Mouse (Mus musculus): Measurements from ENCODE around the gene Clip3. TPM values are rescaled to one million over a fixed set of nuclear protein-coding genes. Genes with fewer than 3 reads are reported as not detected.

The Clip3 gene
- 0.19 TPM for polyA plus RNA-seq (2014; fragmentation: Illumina TruSeq; extraction: RNeasy Lipid Tissue Mini Kit (QIAGEN cat#74804); ENCODE audit: low read depth, low replicate concordance)

GRCm38 (mm10) chr7:30291215-30292131 lies at the start of gene Clip3:
TSS of gene Clip3 (plus strand) at chr7:30291728.

GRCm38 (mm10) chr7:30279951-30280669 lies 11.4 kb upstream of the Clip3 start, which contains the start of the genes Thap8 and Wdr62:
TSS of gene Thap8 (plus strand) at chr7:30280094.
TSS of gene Wdr62 (minus strand) at chr7:30280419.

GRCm38 (mm10) chr7:30308076-30309005 lies 16.8 kb downstream of the Clip3 start, which contains the start of gene Alkbh6:
TSS of gene Alkbh6 (plus strand) at chr7:30308717.

GRCm38 (mm10) chr7:30314721-30315155 lies 23.2 kb downstream of the Clip3 start, which contains the start of gene Syne4:
TSS of gene Syne4 (plus strand) at chr7:30314807.

GRCm38 (mm10) chr7:30321539-30322284 lies 30.2 kb downstream of the Clip3 start, which contains the start of gene E130208F15Rik:
TSS of gene E130208F15Rik (plus strand) at chr7:30321740.

DNA sequence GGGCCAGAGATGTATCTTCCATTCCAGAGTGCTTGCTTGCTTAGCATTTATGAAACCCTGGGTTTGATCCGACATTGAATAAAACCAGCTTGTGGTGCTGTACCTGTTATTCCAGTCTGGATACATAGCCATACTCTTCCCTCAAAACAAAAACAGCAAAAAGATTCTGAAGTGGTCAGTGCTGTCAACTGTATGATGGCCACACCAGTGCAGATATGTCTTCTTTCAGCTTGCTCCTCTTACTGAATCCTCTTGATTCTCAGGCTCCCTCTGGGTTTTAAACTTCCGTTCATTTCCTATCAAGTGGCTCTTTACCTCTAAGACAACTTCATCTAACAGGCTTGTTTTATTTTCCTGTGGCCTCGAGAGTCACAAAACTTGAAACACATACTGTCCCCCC lies 32.3 kb downstream of the Clip3 start, which contains the start of gene Sdhaf1:
Sdhaf1 (minus strand) TSS at position 101 of the 400 bp plus-strand sequence.

Other genes starting within 250 kb of the Clip3 start
- gene Zfp14, start 240.3 kb upstream of the Clip3 start, polyA plus RNA-seq (2014; fragmentation: Illumina TruSeq; extraction: RNeasy Lipid Tissue Mini Kit (QIAGEN cat#74804); ENCODE audit: low read depth, low replicate concordance) = 1.3 TPM
- not detected for gene Zfp82, start 218.8 kb upstream of the Clip3 start, polyA plus RNA-seq (2014; fragmentation: Illumina TruSeq; extraction: RNeasy Lipid Tissue Mini Kit (QIAGEN cat#74804); ENCODE audit: low read depth, low replicate concordance)
- gene Gm26920, start 201.3 kb upstream of the Clip3 start, polyA plus RNA-seq (2014; fragmentation: Illumina TruSeq; extraction: RNeasy Lipid Tissue Mini Kit (QIAGEN cat#74804); ENCODE audit: low read depth, low replicate concordance) = not detected
- 0.61 TPM for gene Zfp566, start 201.2 kb upstream of the Clip3 start, polyA plus RNA-seq (2014; fragmentation: Illumina TruSeq; extraction: RNeasy Lipid Tissue Mini Kit (QIAGEN cat#74804); ENCODE audit: low read depth, low replicate concordance)
- 42.8 TPM for gene Zfp260, start 197.0 kb upstream of the Clip3 start, polyA plus RNA-seq (2014; fragmentation: Illumina TruSeq; extraction: RNeasy Lipid Tissue Mini Kit (QIAGEN cat#74804); ENCODE audit: low read depth, low replicate concordance)
- gene Zfp382, start 169.8 kb upstream of the Clip3 start, polyA plus RNA-seq (2014; fragmentation: Illumina TruSeq; extraction: RNeasy Lipid Tissue Mini Kit (QIAGEN cat#74804); ENCODE audit: low read depth, low replicate concordance) = not detected
- gene Zfp146, start 122.0 kb upstream of the Clip3 start, polyA plus RNA-seq (2014; fragmentation: Illumina TruSeq; extraction: RNeasy Lipid Tissue Mini Kit (QIAGEN cat#74804); ENCODE audit: low read depth, low replicate concordance) = 14.9 TPM
- not detected for gene Cox7a1, start 107.6 kb upstream of the Clip3 start, polyA plus RNA-seq (2014; fragmentation: Illumina TruSeq; extraction: RNeasy Lipid Tissue Mini Kit (QIAGEN cat#74804); ENCODE audit: low read depth, low replicate concordance)
- gene Capns1, start 92.9 kb upstream of the Clip3 start, polyA plus RNA-seq (2014; fragmentation: Illumina TruSeq; extraction: RNeasy Lipid Tissue Mini Kit (QIAGEN cat#74804); ENCODE audit: low read depth, low replicate concordance) = 38.4 TPM
- gene Polr2i, start 59.8 kb upstream of the Clip3 start, polyA plus RNA-seq (2014; fragmentation: Illumina TruSeq; extraction: RNeasy Lipid Tissue Mini Kit (QIAGEN cat#74804); ENCODE audit: low read depth, low replicate concordance) = 3.8 TPM
- gene Tbcb, start 59.5 kb upstream of the Clip3 start, polyA plus RNA-seq (2014; fragmentation: Illumina TruSeq; extraction: RNeasy Lipid Tissue Mini Kit (QIAGEN cat#74804); ENCODE audit: low read depth, low replicate concordance) = 5.2 TPM
- not detected for gene Ovol3, start 56.0 kb upstream of the Clip3 start, polyA plus RNA-seq (2014; fragmentation: Illumina TruSeq; extraction: RNeasy Lipid Tissue Mini Kit (QIAGEN cat#74804); ENCODE audit: low read depth, low replicate concordance)
- gene Thap8, start 11.6 kb upstream of the Clip3 start, polyA plus RNA-seq (2014; fragmentation: Illumina TruSeq; extraction: RNeasy Lipid Tissue Mini Kit (QIAGEN cat#74804); ENCODE audit: low read depth, low replicate concordance) = not detected
- 0.42 TPM for gene Wdr62, start 11.3 kb upstream of the Clip3 start, polyA plus RNA-seq (2014; fragmentation: Illumina TruSeq; extraction: RNeasy Lipid Tissue Mini Kit (QIAGEN cat#74804); ENCODE audit: low read depth, low replicate concordance)
- 1.9 TPM for gene Alkbh6, start 17.0 kb downstream of the Clip3 start, polyA plus RNA-seq (2014; fragmentation: Illumina TruSeq; extraction: RNeasy Lipid Tissue Mini Kit (QIAGEN cat#74804); ENCODE audit: low read depth, low replicate concordance)
- gene Syne4, start 23.1 kb downstream of the Clip3 start, polyA plus RNA-seq (2014; fragmentation: Illumina TruSeq; extraction: RNeasy Lipid Tissue Mini Kit (QIAGEN cat#74804); ENCODE audit: low read depth, low replicate concordance) = not detected
- 0.50 TPM for gene E130208F15Rik, start 30.0 kb downstream of the Clip3 start, polyA plus RNA-seq (2014; fragmentation: Illumina TruSeq; extraction: RNeasy Lipid Tissue Mini Kit (QIAGEN cat#74804); ENCODE audit: low read depth, low replicate concordance)
- 2.9 TPM for gene Sdhaf1, start 32.2 kb downstream of the Clip3 start, polyA plus RNA-seq (2014; fragmentation: Illumina TruSeq; extraction: RNeasy Lipid Tissue Mini Kit (QIAGEN cat#74804); ENCODE audit: low read depth, low replicate concordance)
- 0.85 TPM for gene Lrfn3, start 71.0 kb downstream of the Clip3 start, polyA plus RNA-seq (2014; fragmentation: Illumina TruSeq; extraction: RNeasy Lipid Tissue Mini Kit (QIAGEN cat#74804); ENCODE audit: low read depth, low replicate concordance)
- 6.5 TPM for gene Tyrobp, start 122.0 kb downstream of the Clip3 start, polyA plus RNA-seq (2014; fragmentation: Illumina TruSeq; extraction: RNeasy Lipid Tissue Mini Kit (QIAGEN cat#74804); ENCODE audit: low read depth, low replicate concordance)
- gene Hcst, start 128.1 kb downstream of the Clip3 start, polyA plus RNA-seq (2014; fragmentation: Illumina TruSeq; extraction: RNeasy Lipid Tissue Mini Kit (QIAGEN cat#74804); ENCODE audit: low read depth, low replicate concordance) = not detected
- gene Nfkbid, start 130.0 kb downstream of the Clip3 start, polyA plus RNA-seq (2014; fragmentation: Illumina TruSeq; extraction: RNeasy Lipid Tissue Mini Kit (QIAGEN cat#74804); ENCODE audit: low read depth, low replicate concordance) = not detected
- gene Aplp1, start 153.8 kb downstream of the Clip3 start, polyA plus RNA-seq (2014; fragmentation: Illumina TruSeq; extraction: RNeasy Lipid Tissue Mini Kit (QIAGEN cat#74804); ENCODE audit: low read depth, low replicate concordance) = not detected
- not detected for gene Kirrel2, start 166.0 kb downstream of the Clip3 start, polyA plus RNA-seq (2014; fragmentation: Illumina TruSeq; extraction: RNeasy Lipid Tissue Mini Kit (QIAGEN cat#74804); ENCODE audit: low read depth, low replicate concordance)
- gene Nphs1, start 166.6 kb downstream of the Clip3 start, polyA plus RNA-seq (2014; fragmentation: Illumina TruSeq; extraction: RNeasy Lipid Tissue Mini Kit (QIAGEN cat#74804); ENCODE audit: low read depth, low replicate concordance) = not detected
- 10.0 TPM for gene Prodh2, start 201.9 kb downstream of the Clip3 start, polyA plus RNA-seq (2014; fragmentation: Illumina TruSeq; extraction: RNeasy Lipid Tissue Mini Kit (QIAGEN cat#74804); ENCODE audit: low read depth, low replicate concordance)
- gene Arhgap33, start 243.3 kb downstream of the Clip3 start, polyA plus RNA-seq (2014; fragmentation: Illumina TruSeq; extraction: RNeasy Lipid Tissue Mini Kit (QIAGEN cat#74804); ENCODE audit: low read depth, low replicate concordance) = not detected

Data from liver, adult 10 weeks (tissue).